Mouse (Mus musculus) heart, adult 18-20 months (tissue): ENCODE results near the gene Spsb1. TPM values are rescaled to one million over a fixed set of nuclear protein-coding genes. Genes with fewer than 3 reads are reported as not detected.
A peak's percentile ranks its signal among the peaks of the same experiment; 100 is the strongest.

Experiments used
- DNase-seq, 2 experiments: peaks; one replicate each; pipeline ENCODE4 v3.0.0; 2021 to 2022; ENCODE audit warnings: mixed read lengths in 1 of 2
- total RNA-seq, 2 experiments: library from RNA; stranded (reverse); gene quantifications; 2 replicates each; pipeline ENCODE4 v1.2.3; 2021

Spsb1 gene
- total RNA-seq, 2 experiments from 2014 or later: 34.1 to 41.4 TPM

DNA sequence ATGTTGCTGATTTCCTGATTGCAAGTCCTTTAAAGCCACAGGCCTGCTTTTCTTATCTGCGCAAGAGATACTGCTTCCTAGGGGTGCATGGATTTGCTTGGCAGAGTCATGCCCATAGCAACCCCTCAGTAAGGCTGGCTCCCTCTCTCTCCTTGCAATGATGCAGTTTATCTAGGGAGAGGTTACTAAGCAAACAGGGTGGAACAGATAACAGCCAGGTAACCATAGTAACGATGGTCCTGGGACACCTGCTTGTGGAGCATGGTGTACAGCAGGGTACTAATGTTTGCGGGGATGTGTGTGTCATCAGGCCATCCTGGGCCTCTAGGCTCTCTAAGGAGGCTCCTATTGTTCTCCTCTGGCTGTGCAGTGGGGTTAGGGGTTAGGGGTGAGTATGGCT is 97.2 kb downstream of the Spsb1 start:
- no peak for DNase-seq

DNA sequence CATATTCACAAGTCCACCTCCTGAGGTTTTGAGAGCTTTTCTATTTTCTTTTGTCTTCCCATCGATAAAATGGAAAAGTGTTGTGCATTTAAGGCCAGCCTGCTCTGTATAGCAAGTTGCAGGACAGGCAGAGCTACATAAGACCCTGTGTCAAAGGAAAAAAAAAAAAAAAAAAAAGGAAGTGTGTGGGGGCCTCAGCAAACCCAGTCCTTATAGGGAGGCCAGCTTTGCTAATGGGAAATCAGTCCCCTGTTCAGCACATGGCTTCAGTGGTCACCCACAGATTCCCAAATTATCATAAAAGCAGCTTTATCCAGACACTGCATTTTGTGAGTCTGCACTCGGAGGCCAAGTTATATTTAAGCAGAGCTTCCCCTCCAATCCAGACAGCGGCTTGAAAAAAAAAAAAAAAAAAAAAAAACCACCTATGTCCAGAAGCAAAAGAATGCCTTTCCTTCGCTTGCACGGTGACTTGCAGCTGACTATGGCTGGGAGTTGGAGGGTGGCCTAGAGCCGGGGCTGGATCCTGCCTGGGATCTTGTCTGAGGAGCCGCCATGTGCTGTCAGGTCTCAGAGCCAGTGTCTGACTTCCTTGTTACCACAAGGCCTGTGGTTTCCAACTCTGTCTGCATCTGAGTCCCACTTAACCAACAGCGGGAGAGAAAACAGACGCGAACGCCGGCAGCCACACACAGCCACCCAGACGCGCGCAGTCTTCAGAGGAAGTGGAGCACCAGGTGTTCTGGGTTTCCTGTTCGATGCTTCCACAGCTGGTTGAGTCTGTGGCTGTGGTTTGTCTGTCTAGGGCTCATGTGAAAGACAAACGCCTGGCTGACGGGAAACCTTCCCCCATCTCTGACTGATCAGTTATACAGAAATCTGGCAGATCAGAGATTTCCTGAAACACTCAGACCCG is 98.7 kb downstream of the Spsb1 start:
- peak in 1 of 2 experiments; percentile 61 for DNase-seq

DNA sequence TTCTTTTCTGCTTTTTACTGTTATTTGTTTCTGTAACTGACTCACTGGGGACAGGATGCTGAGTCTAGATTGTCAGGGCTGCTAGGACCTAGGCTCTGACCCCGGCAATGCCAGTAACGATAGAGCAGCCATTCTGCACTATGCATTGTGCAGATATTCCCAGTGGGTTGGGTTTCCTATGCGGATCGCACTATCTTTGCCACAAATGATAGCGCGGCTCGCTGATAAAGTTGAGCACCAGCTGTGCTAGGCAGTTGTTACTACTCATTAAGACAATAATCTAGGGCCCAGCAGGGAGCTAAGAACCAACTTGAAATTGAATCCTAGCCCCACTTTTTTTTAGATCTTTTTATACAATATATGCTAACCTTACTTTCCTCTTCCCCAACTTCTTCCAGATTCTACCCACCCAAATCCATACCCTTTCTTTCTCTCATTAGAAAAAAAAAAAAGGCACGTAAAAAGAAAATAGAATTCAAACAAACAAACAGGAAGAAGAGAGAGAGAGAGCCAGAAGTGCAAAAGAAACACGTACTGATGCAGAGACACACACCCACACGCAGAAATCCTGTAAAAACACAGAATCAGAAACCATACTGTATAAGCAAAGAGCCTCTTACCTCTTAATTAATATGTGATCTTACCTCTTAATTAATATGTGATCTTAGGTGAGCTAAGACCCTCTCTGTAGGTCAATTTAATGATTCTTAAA is 99.5 kb downstream of the Spsb1 start:
- no peak for DNase-seq

DNA sequence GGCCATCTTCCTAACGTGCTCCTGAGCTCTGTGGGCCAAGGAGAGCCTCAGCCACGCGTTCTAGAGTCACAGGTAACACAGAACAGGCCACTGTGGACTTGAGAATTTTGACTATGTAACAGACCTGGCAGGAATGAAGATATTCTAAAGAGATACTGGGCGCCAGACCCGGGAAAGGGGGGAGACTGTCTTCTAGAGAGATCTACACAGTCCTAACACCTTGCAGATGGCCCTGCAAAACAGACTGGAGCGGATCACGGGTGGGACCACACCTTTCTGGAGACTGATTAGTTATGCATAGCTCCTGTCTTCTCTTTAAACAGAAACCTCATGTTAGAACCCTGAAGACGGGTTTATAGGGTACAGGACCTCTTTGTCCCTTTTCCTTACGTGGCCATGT is 100.1 kb downstream of the Spsb1 start:
- DNase-seq: no peak

DNA sequence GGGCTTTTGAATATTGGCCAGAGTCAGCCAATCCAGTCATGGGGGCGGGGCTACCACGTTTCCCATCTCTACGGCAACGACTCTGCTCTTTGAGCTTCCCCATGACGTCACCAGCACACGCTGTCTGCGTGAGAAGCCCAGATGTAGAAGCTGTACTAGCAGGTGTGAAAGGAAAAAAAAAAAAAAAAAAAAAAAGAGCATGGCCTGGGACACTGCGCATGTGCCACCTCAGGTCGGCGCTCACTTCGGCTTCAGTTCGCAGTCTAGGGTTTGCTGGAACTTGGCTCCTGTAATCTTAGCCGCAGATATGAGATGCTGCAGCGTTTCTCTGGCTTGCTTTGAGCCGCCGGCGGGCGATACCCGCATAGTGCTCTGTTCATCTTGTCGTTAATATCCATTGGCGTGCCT is 100.5 kb downstream of the Spsb1 start:
- DNase-seq: peak in 1 of 2 experiments; percentile 33

DNA sequence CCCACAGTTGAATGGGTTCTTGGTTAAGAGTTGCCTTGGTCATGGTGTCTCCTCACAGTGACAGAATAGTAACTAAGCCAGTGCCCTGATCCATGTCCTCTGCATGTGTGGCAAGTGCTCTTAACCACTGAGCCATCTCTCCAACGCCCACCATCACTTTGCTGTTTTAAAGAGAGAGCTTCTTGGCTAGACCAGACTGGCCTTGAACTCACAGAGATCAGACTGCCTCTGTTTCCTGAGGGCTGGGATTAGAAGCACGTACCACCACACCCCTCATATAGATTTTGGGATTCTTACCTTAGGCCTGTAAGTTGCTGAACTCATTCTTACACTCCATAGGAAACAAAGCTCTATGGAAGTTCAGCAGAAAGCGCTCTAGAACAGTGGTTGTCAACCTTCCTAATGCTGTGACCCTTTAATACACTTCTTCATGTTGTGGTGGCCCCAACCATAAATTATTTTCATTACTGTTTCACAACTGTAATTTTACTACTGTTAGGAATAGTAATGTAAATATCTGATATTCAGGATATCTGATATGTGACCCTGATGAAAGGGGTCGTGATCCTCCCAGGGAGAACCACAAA is 101.1 kb downstream of the Spsb1 start:
- no peak for DNase-seq

DNA sequence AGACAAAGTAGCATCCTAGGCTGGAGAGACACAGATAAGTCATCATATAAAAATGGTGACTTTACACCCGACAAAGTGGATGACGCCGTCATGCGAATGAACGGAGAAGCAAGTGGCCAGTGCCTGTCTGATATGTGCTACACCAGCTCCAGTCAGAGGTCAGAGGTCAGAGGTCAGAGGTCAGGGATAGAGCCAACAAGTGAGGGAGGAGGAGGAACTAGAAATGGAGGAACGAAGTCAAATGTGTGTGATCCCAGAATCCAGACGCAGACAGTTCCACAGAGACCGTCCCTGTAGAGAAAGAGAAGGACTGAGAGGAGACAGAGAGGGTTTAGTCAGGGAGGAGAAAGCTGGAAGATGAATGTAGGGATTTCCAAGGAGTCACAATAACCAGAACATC is 103.3 kb downstream of the Spsb1 start:
- DNase-seq: no peak

DNA sequence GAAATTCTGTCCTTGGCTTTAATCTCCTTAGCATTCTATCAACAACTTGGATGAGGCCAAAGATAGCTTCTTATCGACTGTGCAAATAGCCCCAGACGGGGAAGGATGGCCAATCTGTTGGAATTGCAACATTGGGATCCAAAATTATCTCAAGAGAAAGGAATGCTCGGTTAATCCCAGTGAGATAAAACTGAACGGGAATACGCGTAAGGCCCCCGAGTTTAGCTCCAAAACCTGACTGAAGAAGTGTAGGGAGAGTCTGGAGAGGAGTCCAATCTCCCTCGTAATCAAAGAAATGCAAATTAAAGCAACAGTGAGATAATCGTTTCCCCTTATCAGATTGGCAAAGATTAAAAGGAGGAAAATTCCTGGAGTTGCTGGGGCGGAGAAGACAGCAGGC is 104.2 kb downstream of the Spsb1 start:
- DNase-seq: peak; percentile 51 to 61

DNA sequence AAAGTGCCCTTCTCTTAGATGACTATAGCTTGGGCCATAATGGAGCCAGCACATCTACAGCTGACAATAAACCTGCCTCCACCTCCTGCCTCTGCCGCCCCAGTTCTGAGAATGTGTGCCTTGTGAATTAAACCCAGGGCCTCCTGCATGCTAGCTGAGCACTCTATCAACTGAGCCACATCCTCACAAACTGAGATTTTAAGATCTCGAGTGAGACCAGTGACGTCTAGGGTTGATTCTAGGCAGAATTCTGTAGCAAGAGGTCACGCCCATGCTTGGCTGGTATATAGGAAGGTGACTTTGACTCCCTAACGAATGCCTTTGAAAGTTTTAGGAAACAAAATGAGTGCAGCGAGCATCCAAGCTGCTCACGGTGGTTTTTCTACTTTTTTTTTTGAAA is 104.8 kb downstream of the Spsb1 start:
- no peak for DNase-seq

DNA sequence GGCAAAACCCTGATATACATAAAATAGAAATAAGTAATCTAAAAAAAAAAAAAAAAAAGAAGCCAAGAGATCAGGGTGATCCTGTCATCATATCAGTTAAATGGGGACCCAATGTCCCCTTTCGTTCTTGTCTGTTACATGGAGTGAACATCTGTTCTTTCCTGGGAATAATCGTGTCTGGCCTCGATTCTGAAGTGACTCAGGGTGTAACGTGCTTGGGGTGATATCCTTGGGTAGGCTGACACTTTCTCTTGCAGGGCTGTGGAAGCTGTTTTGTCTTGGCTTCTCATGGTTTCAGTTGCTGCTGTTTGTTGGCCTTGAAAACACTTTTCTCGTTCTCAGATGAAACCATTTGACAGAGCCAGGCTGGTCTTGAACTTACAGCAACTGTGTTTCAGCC is 105.8 kb downstream of the Spsb1 start:
- DNase-seq: peak in 1 of 2 experiments; percentile 73

DNA sequence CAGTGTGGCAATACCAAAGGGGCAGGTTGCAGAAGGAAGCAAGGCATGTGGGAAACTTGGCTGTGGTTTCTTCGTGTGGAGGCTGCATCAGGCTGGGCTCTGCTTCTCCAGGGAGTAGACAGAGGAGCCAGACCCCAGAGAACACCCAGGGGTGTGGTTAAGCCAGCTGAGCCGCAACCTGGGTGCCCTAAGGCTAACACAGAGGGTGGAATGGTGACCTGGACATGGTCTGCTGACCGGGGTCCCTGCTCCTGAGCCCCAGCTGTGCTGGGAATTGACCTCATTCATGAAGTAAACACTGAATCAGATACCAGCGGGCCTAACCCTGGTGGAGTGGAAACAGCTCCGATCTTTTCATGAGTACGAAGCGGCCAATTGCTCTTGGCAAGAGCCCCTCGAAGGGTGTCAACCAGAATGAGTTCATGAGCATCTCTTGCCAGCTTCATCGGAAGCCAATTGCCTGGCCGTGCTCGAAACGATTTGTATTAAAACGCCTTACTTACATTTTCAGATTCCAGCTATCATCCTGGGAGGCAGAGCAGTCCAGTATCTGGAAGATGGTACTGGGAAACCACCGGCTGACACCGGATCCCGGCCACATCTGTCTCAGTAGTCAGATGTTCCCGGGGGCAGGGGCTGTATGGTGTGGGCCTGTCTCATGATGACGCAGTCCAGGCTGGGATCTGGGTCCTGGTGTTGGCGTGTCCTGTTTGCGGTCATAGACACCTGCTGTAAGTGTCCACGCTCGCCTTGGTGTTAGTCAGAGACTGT is 107.8 kb downstream of the Spsb1 start:
- peak; percentile 82 to 86 for DNase-seq

Other genes starting within 250 kb of the Spsb1 start
- 10 to 100 TPM; 85.2 to 90.5 TPM for gene Tmem201, start 217.0 kb downstream of the Spsb1 start, total RNA-seq
- gene Slc25a33, start 180.8 kb downstream of the Spsb1 start, total RNA-seq: 10 to 100 TPM; 22.7 to 25.7 TPM
- 10 to 100 TPM; 35.4 to 48.7 TPM for gene H6pd, start 54.0 kb upstream of the Spsb1 start, total RNA-seq
- 10 to 100 TPM; 36.5 to 43.7 TPM for gene Gpr157, start 132.3 kb upstream of the Spsb1 start, total RNA-seq
- under 1 TPM in 1 of 2 experiments, not detected in 1; 0.41 TPM for gene Slc2a5, start 164.2 kb upstream of the Spsb1 start, total RNA-seq
- not detected for gene Slc2a7, start 193.9 kb upstream of the Spsb1 start, total RNA-seq
- under 1 TPM in 1 of 2 experiments, not detected in 1; 0.41 TPM for gene Car6, start 246.3 kb upstream of the Spsb1 start, total RNA-seq